ENCODE assay signal across 8 mouse cellular contexts in the genomic region with DNA sequence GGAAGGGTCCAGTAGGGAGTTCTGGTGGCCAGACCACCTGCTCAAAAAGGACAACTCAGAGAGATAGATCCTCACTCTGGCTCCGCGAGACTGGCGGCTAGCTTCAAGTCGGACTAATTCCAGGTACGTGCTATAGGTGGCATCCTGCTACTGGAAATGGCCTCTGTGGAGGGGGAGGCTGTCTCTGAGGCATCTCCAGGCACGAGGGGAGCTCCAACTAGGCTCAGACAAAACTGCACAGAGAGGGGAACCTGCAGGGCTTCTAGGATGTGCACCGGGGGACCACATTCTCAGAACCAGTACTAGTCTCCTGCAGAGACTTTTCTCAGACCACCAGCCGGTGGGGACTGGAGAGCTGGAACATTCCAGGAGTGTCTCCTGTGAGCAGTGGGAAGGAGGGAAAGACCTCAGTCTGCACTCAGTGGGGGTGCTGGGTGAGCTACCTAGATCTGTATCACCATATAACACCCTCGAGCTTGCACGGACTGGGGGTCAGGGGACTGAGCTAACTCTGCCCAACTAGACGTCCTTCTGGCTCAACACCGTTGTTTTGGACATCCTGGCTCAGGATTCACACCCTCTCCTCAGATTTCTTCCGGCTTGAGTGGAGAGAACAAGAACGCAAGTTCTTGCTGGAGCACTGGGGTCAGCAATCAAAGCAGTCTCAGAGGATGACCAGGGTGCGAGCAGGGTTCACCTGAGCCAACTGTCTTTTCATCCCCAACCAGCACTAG. TPM values are rescaled to one million over a fixed set of nuclear protein-coding genes. Genes with fewer than 3 reads are reported as not detected.
DNase-seq lines count a peak whose midpoint lies in the region; ATAC-seq and TF ChIP-seq lines count a peak whose summit lies in the region.

No protein-coding gene starts in this region.

- TF ChIP-seq CTCF in MEL (IDR thresholded peaks at IDR 0.05 in 2 of 3, conservative IDR thresholded peaks at IDR 0.05 in 1 of 3; ENCODE audit: control insufficient read depth in 1 of 3, insufficient read depth in 1 of 3, low read depth in 2 of 3, low read length in 3 of 3, poor library complexity in 1 of 3, severe bottlenecking in 1 of 3), result peak in 2 of 3 experiments; percentile 15 to 27; a peak in 2 of 6 replicates

- H3K4me2 ChIP-seq in midbrain, embryonic 15.5 days, result peak overlapping the region; percentile 89; the same call in 1 of the 2 replicates

- no peak for TF ChIP-seq EP300 in MEL (IDR thresholded peaks at IDR 0.05; ENCODE audit: low read depth in 1 of 2, low read length in 2 of 2)

- H3K9ac ChIP-seq in MEL (ENCODE audit: control insufficient read depth, low read depth, low read length, poor library complexity, severe bottlenecking), result no peak overlapping the region
- no peak overlapping the region for H3K9ac ChIP-seq in midbrain, embryonic 15.5 days

- DNase-seq in layer of hippocampus, postnatal 36 days, result peak; percentile 34 to 42
- no peak for DNase-seq in layer of hippocampus, adult 9-10 months (ENCODE audit: low spot score)
- DNase-seq in MEL (ENCODE audit: low read depth, low spot score), result no peak
- peak; percentile 32 for DNase-seq in forebrain, embryonic 10.5 days (ENCODE audit: extremely low spot score, low spot score)
- DNase-seq in c-Kit-positive CD71-positive TER-119-positive erythroid progenitor cells, embryonic 14.5 days (ENCODE audit: low spot score), result no peak
- no peak for DNase-seq in gastrocnemius, postnatal 14 days

- 3% methylated on average over 15 of the region's 15 CpGs for WGBS in forebrain, embryonic 10.5 days
- WGBS in midbrain, embryonic 15.5 days, result 5% methylated on average over 15 of the region's 15 CpGs

- H3K27ac ChIP-seq in MEL (ENCODE audit: control insufficient read depth, low read depth, low read length), result no peak overlapping the region
- H3K27ac ChIP-seq in forebrain, embryonic 10.5 days, result peak overlapping the region; percentile 87; the same call in 1 of the 2 replicates
- peak overlapping the region; percentile 93; the same call in 1 of the 2 replicates for H3K27ac ChIP-seq in midbrain, embryonic 15.5 days

- H3K4me3 ChIP-seq in MEL (ENCODE audit: control insufficient read depth in 1 of 2, insufficient read depth in 1 of 2, low read depth in 2 of 2, low read length in 2 of 2), result no peak overlapping the region
- H3K4me3 ChIP-seq in forebrain, embryonic 10.5 days, result 0 out of 2 replicates have a peak overlapping the region, but pooled peaks have one; percentile 53
- no peak overlapping the region for H3K4me3 ChIP-seq in midbrain, embryonic 15.5 days

- intact Hi-C loops in gastrocnemius, postnatal 14 days (cut with DNase I; ENCODE audit: low total_unique reads), result no loop called here

- H3K9me3 ChIP-seq in MEL (replicated peaks; ENCODE audit: insufficient read depth, low read length), result no peaks in the 10 kb centered on the region
- H3K9me3 ChIP-seq in forebrain, embryonic 10.5 days, result no peaks in the 10 kb centered on the region
- H3K9me3 ChIP-seq in midbrain, embryonic 15.5 days, result no peaks in the 10 kb centered on the region

- 0 out of 4 replicates have a peak, but pooled peaks cover 0 to 7% of the 10 kb centered on the region in 2 experiments for H3K4me1 ChIP-seq in MEL (ENCODE audit: control insufficient read depth in 1 of 2, insufficient read depth in 2 of 2, low read length in 2 of 2)
- peaks cover 70% of the 10 kb centered on the region for H3K4me1 ChIP-seq in forebrain, embryonic 10.5 days
- H3K4me1 ChIP-seq in midbrain, embryonic 15.5 days, result peaks cover 56% of the 10 kb centered on the region

- peaks cover 0 to 4% of the 10 kb centered on the region in 2 experiments for H3K27me3 ChIP-seq in MEL (ENCODE audit: control insufficient read depth in 1 of 2, insufficient read depth in 2 of 2, low read length in 2 of 2)
- H3K27me3 ChIP-seq in forebrain, embryonic 10.5 days (ENCODE audit: poor library complexity, severe bottlenecking), result peaks cover 100% of the 10 kb centered on the region
- peaks cover 43% of the 10 kb centered on the region for H3K27me3 ChIP-seq in midbrain, embryonic 15.5 days (replicated peaks)

- peak; percentile 35 for TF ChIP-seq RAD21 in MEL (IDR thresholded peaks at IDR 0.05; ENCODE audit: low read depth, low read length)

- H3K36me3 ChIP-seq in MEL (ENCODE audit: control insufficient read depth in 1 of 2, insufficient read depth in 2 of 2, low read length in 2 of 2), result peaks cover 0 to 2% of the 10 kb centered on the region in 2 experiments; a peak in 1 of 4 replicates
- H3K36me3 ChIP-seq in forebrain, embryonic 10.5 days (replicated peaks), result no peaks in the 10 kb centered on the region
- no peaks in the 10 kb centered on the region for H3K36me3 ChIP-seq in midbrain, embryonic 15.5 days (replicated peaks)

- peak; percentile 19 for ATAC-seq in inflammation-experienced regulatory T-cells, adult 6 months
- no peak for ATAC-seq in midbrain, embryonic 15.5 days (replicated peaks)

- no peak for TF ChIP-seq POLR2A in MEL (IDR thresholded peaks at IDR 0.05; ENCODE audit: control insufficient read depth in 1 of 2, insufficient read depth in 1 of 2, low read depth in 1 of 2, low read length in 2 of 2, poor library complexity in 1 of 2)

- H3K79me2 ChIP-seq in MEL (ENCODE audit: control insufficient read depth, insufficient read depth, low read length, poor library complexity), result no peaks in the 10 kb centered on the region

TF ChIP-seq in MEL, 35 proteins besides CTCF, POLR2A, EP300 and RAD21:
- TF ChIP-seq SMC3 (IDR thresholded peaks at IDR 0.05; ENCODE audit: low read depth, low read length), result peak; percentile 8; the same call in 1 of the 2 replicates
- no peak for TF ChIP-seq MYB (IDR thresholded peaks at IDR 0.05; ENCODE audit: low read depth, low read length)

RNA-seq across cellular contexts. Expression of gene Cbx8, which starts 11.3 kb away (rescaled TPM):
- 10 to 100 TPM; 11.2 to 13.6 TPM for total RNA-seq in layer of hippocampus, postnatal 36 days (2021)
- total RNA-seq in MEL (2012; rRNA removed), result 5.3 and 5.7 TPM in 2 replicates
- polyA plus RNA-seq in MEL (2012; ENCODE audit: insufficient read depth in 1 of 2, insufficient read length in 2 of 2, low read depth in 1 of 2, low replicate concordance in 2 of 2, missing spikeins in 1 of 2), result 10 to 100 TPM in 1 of 2 experiments, not detected in 1; 11.3 TPM
- polyA plus RNA-seq in forebrain, embryonic 10.5 days (2016; fragmentation: Nextera tagmentation; extraction: Ambion mirVana), result 9.5 and 11.3 TPM in 2 replicates
- 1 to 10 TPM; 6.5 to 7.6 (median 7.5) TPM for polyA plus RNA-seq in inflammation-experienced regulatory T-cells, adult 6 months (2017; shearing (Covaris generic))
- 9.6 and 9.7 TPM in 2 replicates for polyA plus RNA-seq in midbrain, embryonic 15.5 days (2015; fragmentation: Nextera tagmentation; extraction: Ambion mirVana)
- 1 to 10 TPM; 2.1 to 2.7 TPM for total RNA-seq in gastrocnemius, postnatal 14 days (2021)

RNA-seq across cellular contexts. Expression of gene Cbx2, which starts 29.3 kb away (rescaled TPM):
- total RNA-seq in layer of hippocampus, postnatal 36 days (2021), result 1 to 10 TPM; 4.0 to 4.4 TPM
- 11.8 and 13.1 TPM in 2 replicates for total RNA-seq in MEL (2012; rRNA removed)
- 10 to 100 TPM in 1 of 2 experiments, not detected in 1; 13.3 TPM for polyA plus RNA-seq in MEL (2012; ENCODE audit: insufficient read depth in 1 of 2, insufficient read length in 2 of 2, low read depth in 1 of 2, low replicate concordance in 2 of 2, missing spikeins in 1 of 2)
- 115 and 127 TPM in 2 replicates for polyA plus RNA-seq in forebrain, embryonic 10.5 days (2016; fragmentation: Nextera tagmentation; extraction: Ambion mirVana)
- 1 to 10 TPM in 2 of 3 experiments, under 1 TPM in 1; 0.83 to 1.6 (median 1.0) TPM for polyA plus RNA-seq in inflammation-experienced regulatory T-cells, adult 6 months (2017; shearing (Covaris generic))
- polyA plus RNA-seq in midbrain, embryonic 15.5 days (2015; fragmentation: Nextera tagmentation; extraction: Ambion mirVana), result 17.6 and 19.6 TPM in 2 replicates
- 1 to 10 TPM; 1.4 to 1.9 TPM for total RNA-seq in gastrocnemius, postnatal 14 days (2021)

RNA-seq across cellular contexts. Expression of gene Cbx4, which starts 33.9 kb away (rescaled TPM):
- 10 to 100 TPM; 57.3 to 59.4 TPM for total RNA-seq in layer of hippocampus, postnatal 36 days (2021)
- total RNA-seq in MEL (2012; rRNA removed), result 8.0 and 8.1 TPM in 2 replicates
- 10 to 100 TPM in 1 of 2 experiments, not detected in 1; 22.6 TPM for polyA plus RNA-seq in MEL (2012; ENCODE audit: insufficient read depth in 1 of 2, insufficient read length in 2 of 2, low read depth in 1 of 2, low replicate concordance in 2 of 2, missing spikeins in 1 of 2)
- polyA plus RNA-seq in forebrain, embryonic 10.5 days (2016; fragmentation: Nextera tagmentation; extraction: Ambion mirVana), result 3.3 and 4.6 TPM in 2 replicates
- polyA plus RNA-seq in inflammation-experienced regulatory T-cells, adult 6 months (2017; shearing (Covaris generic)), result 1 to 10 TPM; 2.0 to 3.6 (median 2.3) TPM
- 23.7 and 24.7 TPM in 2 replicates for polyA plus RNA-seq in midbrain, embryonic 15.5 days (2015; fragmentation: Nextera tagmentation; extraction: Ambion mirVana)
- total RNA-seq in gastrocnemius, postnatal 14 days (2021), result 1 to 10 TPM; 4.7 to 5.9 TPM

Comparison
In these comparisons a context has a peak if more than half of its experiments do, and no peak if none do; other contexts are left out.
1. DNase-seq: peak in layer of hippocampus, postnatal 36 days (2 of 2) and forebrain, embryonic 10.5 days (single experiment); none in layer of hippocampus, adult 9-10 months (single experiment), MEL (single experiment), c-Kit-positive CD71-positive TER-119-positive erythroid progenitor cells, embryonic 14.5 days (single experiment) and gastrocnemius, postnatal 14 days (single experiment).